Mouse (Mus musculus) myocyte (in vitro differentiated cells): ENCODE data around the gene Acoxl.

Source experiments
- CEBPB ChIP-seq: IDR thresholded peaks from 2 replicates; pipeline ENCODE4 v1.6.1; 2011; ENCODE audit warnings: mild to moderate bottlenecking, moderate library complexity; ENCODE audit not compliant: poor library complexity, insufficient read depth, severe bottlenecking
- E2F4 ChIP-seq: IDR thresholded peaks from one replicate; pipeline ENCODE4 v1.6.1; 2011; ENCODE audit warnings: mild to moderate bottlenecking, control low read depth, moderate library complexity; ENCODE audit not compliant: insufficient read depth
- POLR2A ChIP-seq: IDR thresholded peaks from one replicate; pipeline ENCODE4 v1.6.1; 2011; ENCODE audit warnings: low read depth, mild to moderate bottlenecking, control low read depth, moderate library complexity; ENCODE audit not compliant: insufficient read length
- TCF12 ChIP-seq: IDR thresholded peaks from one replicate; pipeline ENCODE4 v1.6.1; 2011; ENCODE audit warnings: mild to moderate bottlenecking, control low read depth; ENCODE audit not compliant: poor library complexity, insufficient read depth, severe bottlenecking

- TF ChIP-seq POLR2A (peak; percentile 68), TCF12 (no peak), CEBPB (no peak), E2F4 (peak; percentile 55)
Observed at GRCm38 (mm10) chr2:128127121-128127671, 288.5 kb downstream of the Acoxl start.
